Mouse (Mus musculus) small intestine, adult 2 months (tissue): ENCODE measurements at regions not wholly inside any gene's neighbourhood (a gene's known extent, or its start where the extent isn't known, plus 50 kb on each side); places are given as distances from the start of the nearest gene placed in this dataset.

ENCODE experiments used
- CTCF ChIP-seq: fragments of 200-500 bp; IDR thresholded peaks from 2 replicates; pipeline ENCODE4 v1.5.1; 2012; ENCODE audit warnings: low read depth, mild to moderate bottlenecking, control low read depth, inconsistent platforms, low read length, moderate library complexity, mixed read lengths; ENCODE audit not compliant: insufficient replicate concordance, insufficient read length; ENCODE audit errors: extremely low read depth
- POLR2A ChIP-seq: fragments of 200-500 bp; IDR thresholded peaks from 2 replicates; pipeline ENCODE4 v1.6.1; 2012; ENCODE audit warnings: low read depth, mild to moderate bottlenecking, control low read depth, inconsistent platforms, low read length, moderate library complexity

DNA sequence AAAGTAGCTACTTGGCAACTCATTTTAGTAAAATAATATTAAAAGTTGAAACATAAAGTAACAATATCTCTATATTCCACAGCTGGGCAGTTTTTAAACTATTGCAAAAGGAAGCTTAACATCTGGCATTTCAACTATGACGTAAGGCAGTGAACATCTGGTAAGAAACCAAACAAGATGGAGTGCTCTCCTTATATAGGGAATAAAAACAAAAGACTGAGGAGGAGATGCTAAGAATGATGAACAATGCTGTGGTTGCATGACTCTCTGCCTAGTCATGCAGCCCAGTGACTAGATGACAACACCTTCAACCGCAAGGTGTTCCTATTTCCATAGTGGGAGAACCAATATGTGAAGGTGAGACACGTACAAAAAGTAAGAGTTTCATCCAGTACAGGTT is 329.9 kb upstream of the Actbl2 start:
- TF ChIP-seq POLR2A (no peak), CTCF (no peak)
